In the genomic region with DNA sequence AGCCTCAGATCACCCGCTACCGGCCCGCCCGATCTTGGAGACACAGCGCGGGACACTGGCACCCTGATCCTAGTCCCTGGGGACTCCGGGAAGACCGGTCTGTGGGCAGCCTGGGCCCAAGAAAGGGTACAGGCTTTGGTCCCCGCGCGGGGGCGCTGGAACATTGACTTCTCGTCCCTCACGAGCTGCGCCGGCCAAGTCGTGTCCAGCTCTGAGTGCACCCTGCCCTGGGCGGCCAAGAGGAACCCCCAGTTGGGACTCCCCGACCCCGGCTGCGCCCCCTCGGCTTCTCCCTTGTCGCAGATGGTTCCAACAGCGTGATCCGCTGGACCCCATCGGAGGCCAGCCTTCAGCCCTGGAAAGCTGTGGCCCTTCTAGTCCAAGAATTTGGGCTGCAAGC, we compare ENCODE assay signal across 8 mouse cellular contexts. TPM values are rescaled to one million over a fixed set of nuclear protein-coding genes. Genes with fewer than 3 reads are reported as not detected.
DNase-seq lines count a peak whose midpoint lies in the region; ATAC-seq lines count a peak whose summit lies in the region.

A gene (minus strand): TSS at position 96 of the 400 bp plus-strand sequence.

- DNase-seq in R1 (ENCODE audit: low read depth, low spot score), result peak; percentile 56
- DNase-seq in cerebellum, postnatal 36 days, result peak; percentile 80 to 88
- peak; percentile 84 for DNase-seq in gastrocnemius, postnatal 10 days
- peak; percentile 79 for DNase-seq in induced T-regulatory cell, adult 2 months (ENCODE audit: low read depth)
- peak; percentile 66 to 70 for DNase-seq in left cerebral cortex, adult 8-10 months (ENCODE audit: low spot score in 2 of 2)
- peak; percentile 86 for DNase-seq in right cerebral cortex, postnatal 14 days
- peak; percentile 89 for DNase-seq in urinary bladder, postnatal 14 days (ENCODE audit: low spot score)

- ATAC-seq in megakaryocyte, adult 5-6 weeks (ENCODE audit: poor library complexity, severe bottlenecking), result peak; percentile 89

RNA-seq across cellular contexts. Expression of the gene that starts here (rescaled TPM):
- under 1 TPM in 1 of 2 experiments, not detected in 1; 0.81 TPM for total RNA-seq in gastrocnemius, postnatal 10 days (2021)
- total RNA-seq in left cerebral cortex, adult 8-10 months (2022), result 1 to 10 TPM; 1.2 to 4.4 (median 2.4) TPM
- total RNA-seq in megakaryocyte, adult 5-6 weeks (2015), result not detected in 2 replicates
- not detected in 2 replicates for total RNA-seq in megakaryocyte, adult 5-6 weeks (2017)

Comparison
In these comparisons a context has a peak if more than half of its experiments do, and no peak if none do; other contexts are left out.
1. Peak in every context shown above with its lines: DNase-seq and ATAC-seq.
2. Peak in DNase-seq in gastrocnemius, postnatal 10 days; RNA of the gene not detected or under 1 TPM.
3. Peak in ATAC-seq in megakaryocyte, adult 5-6 weeks; RNA of the gene not detected or under 1 TPM.